Mouse (Mus musculus): Measurements from ENCODE around the gene Clec2g.
"Not testable (repeated sequence)": the region's sequence is repeated elsewhere in the genome, so short reads cannot be mapped to it uniquely, and the experiment has no call there.

Clec2g gene

GRCm38 (mm10) chr6:128934081-128934480, at the start of gene Clec2g:
Gene Clec2g (plus strand): TSS chr6:128934381.
- DNase-seq (ENCODE audit: low spot score), result not testable (repeated sequence)

- DNase-seq (ENCODE audit: low spot score), result not testable (repeated sequence)
These were observed 46.9 kb upstream of the Clec2g start, which contains the start of gene Clec2i for GRCm38 (mm10) chr6:128887091-128887790. Gene Clec2i (plus strand): TSS chr6:128887588.

GRCm38 (mm10) chr6:128888834-128889233, 45.3 kb upstream of the Clec2g start:
- DNase-seq (ENCODE audit: low spot score), result no peak

- DNase-seq (ENCODE audit: low spot score), result no peak
These were observed 43.2 kb upstream of the Clec2g start, which contains the start of gene BC035044 for GRCm38 (mm10) chr6:128890948-128891355. Gene BC035044 (minus strand): TSS chr6:128891126.

GRCm38 (mm10) chr6:128895404-128896001, 38.7 kb upstream of the Clec2g start:
- no peak for DNase-seq (ENCODE audit: low spot score)

- DNase-seq (ENCODE audit: low spot score), result no peak
These were observed 34.1 kb upstream of the Clec2g start for GRCm38 (mm10) chr6:128900044-128900443.

GRCm38 (mm10) chr6:128900796-128901552, 33.2 kb upstream of the Clec2g start:
- DNase-seq (ENCODE audit: low spot score), result not testable (repeated sequence)

GRCm38 (mm10) chr6:128913598-128914254, 20.5 kb upstream of the Clec2g start:
- no peak for DNase-seq (ENCODE audit: low spot score)

GRCm38 (mm10) chr6:128917322-128917721, 16.9 kb upstream of the Clec2g start:
- no peak for DNase-seq (ENCODE audit: low spot score)

GRCm38 (mm10) chr6:128933050-128933449, 1.1 kb upstream of the Clec2g start:
- DNase-seq (ENCODE audit: low spot score), result no peak

- not testable (repeated sequence) for DNase-seq (ENCODE audit: low spot score)
These were observed 1.9 kb downstream of the Clec2g start for GRCm38 (mm10) chr6:128935889-128936665.

- no peak for DNase-seq (ENCODE audit: low spot score)
These were observed 7.7 kb downstream of the Clec2g start for GRCm38 (mm10) chr6:128941646-128942421.

- DNase-seq (ENCODE audit: low spot score), result no peak
These were observed 11.4 kb downstream of the Clec2g start for GRCm38 (mm10) chr6:128945564-128945963.

GRCm38 (mm10) chr6:128961110-128961509, 26.9 kb downstream of the Clec2g start:
- no peak for DNase-seq (ENCODE audit: low spot score)

- not testable (repeated sequence) for DNase-seq (ENCODE audit: low spot score)
These were observed 27.9 kb downstream of the Clec2g start for GRCm38 (mm10) chr6:128962108-128962507.

- DNase-seq (ENCODE audit: low spot score), result no peak
These were observed 30.3 kb downstream of the Clec2g start for GRCm38 (mm10) chr6:128964519-128964918.

- DNase-seq (ENCODE audit: low spot score), result no peak
These were observed 34.3 kb downstream of the Clec2g start for GRCm38 (mm10) chr6:128968463-128968862.

GRCm38 (mm10) chr6:128969741-128970140, 35.6 kb downstream of the Clec2g start:
- no peak for DNase-seq (ENCODE audit: low spot score)

- not testable (repeated sequence) for DNase-seq (ENCODE audit: low spot score)
These were observed 36.6 kb downstream of the Clec2g start for GRCm38 (mm10) chr6:128970508-128971393.
